ENCODE assay signal across 9 mouse cellular contexts in the genomic region with DNA sequence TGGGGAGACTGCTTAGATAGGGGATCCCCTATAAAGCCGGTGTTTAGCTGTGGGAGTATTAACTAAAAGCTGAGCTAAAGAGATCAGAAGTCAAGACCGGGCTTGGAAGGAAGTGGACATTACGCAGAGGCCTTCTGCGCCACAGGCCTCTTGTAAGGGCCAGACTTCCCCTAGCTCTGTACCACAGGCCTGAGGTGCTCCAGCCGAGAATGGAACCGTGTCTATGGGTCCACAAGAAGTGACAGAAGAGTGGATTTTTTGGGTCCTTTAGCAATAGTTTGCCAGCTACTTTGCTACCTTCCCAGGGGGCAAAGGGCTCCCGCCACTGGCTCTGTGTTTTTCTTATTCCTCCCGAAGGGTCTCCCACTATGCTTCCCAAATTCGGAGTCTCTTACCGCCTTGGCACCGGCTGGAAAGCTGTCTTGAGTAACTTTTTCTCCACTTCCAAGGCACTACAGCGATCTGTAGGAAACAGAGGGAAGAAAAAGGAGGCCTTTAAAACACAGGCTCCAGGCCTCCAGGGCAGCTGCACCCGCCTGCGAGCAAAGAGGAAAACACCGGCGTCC. TPM values are rescaled to one million over a fixed set of nuclear protein-coding genes. Genes with fewer than 3 reads are reported as not detected.
DNase-seq lines count a peak whose midpoint lies in the region; ATAC-seq lines count a peak whose summit lies in the region.
"Had no signal": no experiment of that assay in that cellular context is flagged by ENCODE, and none has a peak within 500 bp of the region (broad histone marks: within the 10 kb centered on the region; RNA-seq: fewer than 3 reads in every experiment).

No protein-coding gene starts in this region.

- H3K9me3 ChIP-seq in lung, embryonic 15.5 days, result no peaks in the 10 kb centered on the region
- H3K9me3 ChIP-seq in forebrain, embryonic 16.5 days (ENCODE audit: control insufficient read depth, low read length), result no peaks in the 10 kb centered on the region
- H3K9me3 ChIP-seq in limb, embryonic 13.5 days, result no peaks in the 10 kb centered on the region
- no peaks in the 10 kb centered on the region for H3K9me3 ChIP-seq in stomach, embryonic 15.5 days

- H3K27me3 ChIP-seq in lung, embryonic 15.5 days, result peaks cover 95% of the 10 kb centered on the region
- H3K27me3 ChIP-seq in forebrain, embryonic 16.5 days (replicated peaks; ENCODE audit: control insufficient read depth, insufficient read depth, low read length), result peaks cover 79% of the 10 kb centered on the region
- H3K27me3 ChIP-seq in limb, embryonic 13.5 days, result peaks cover 97% of the 10 kb centered on the region
- peaks cover 89% of the 10 kb centered on the region for H3K27me3 ChIP-seq in stomach, embryonic 15.5 days (replicated peaks)

- peak overlapping the region; percentile 72 for H3K4me3 ChIP-seq in lung, embryonic 15.5 days
- H3K4me3 ChIP-seq in forebrain, embryonic 16.5 days (replicated peaks; ENCODE audit: low read length), result peak overlapping the region; percentile 43
- peak overlapping the region; percentile 59 for H3K4me3 ChIP-seq in limb, embryonic 13.5 days
- H3K4me3 ChIP-seq in stomach, embryonic 15.5 days (replicated peaks), result peak overlapping the region; percentile 55

- H3K9ac ChIP-seq in lung, embryonic 15.5 days, result peak overlapping the region; percentile 89
- no peak overlapping the region for H3K9ac ChIP-seq in forebrain, embryonic 16.5 days (replicated peaks; ENCODE audit: low read depth, low read length)
- H3K9ac ChIP-seq in limb, embryonic 13.5 days, result peak overlapping the region; percentile 74
- H3K9ac ChIP-seq in stomach, embryonic 15.5 days, result no peak overlapping the region

- no peak for ATAC-seq in lung, embryonic 15.5 days (ENCODE audit: borderline replicate concordance, extremely low read depth, low FRiP score, low TSS enrichment)
- no peak for ATAC-seq in forebrain, embryonic 16.5 days
- no peak for ATAC-seq in limb, embryonic 13.5 days (ENCODE audit: low FRiP score, low read depth)
- ATAC-seq in stomach, embryonic 15.5 days (ENCODE audit: insufficient read depth, low FRiP score, low read depth), result no peak

- H3K4me1 ChIP-seq in lung, embryonic 15.5 days, result peaks cover 37% of the 10 kb centered on the region
- H3K4me1 ChIP-seq in forebrain, embryonic 16.5 days (replicated peaks; ENCODE audit: control insufficient read depth, insufficient read depth, low read length), result peaks cover 27% of the 10 kb centered on the region
- peaks cover 48% of the 10 kb centered on the region for H3K4me1 ChIP-seq in limb, embryonic 13.5 days
- peaks cover 42% of the 10 kb centered on the region for H3K4me1 ChIP-seq in stomach, embryonic 15.5 days

- peak overlapping the region; percentile 96 for H3K4me2 ChIP-seq in lung, embryonic 15.5 days
- no peak overlapping the region for H3K4me2 ChIP-seq in forebrain, embryonic 16.5 days (ENCODE audit: low read length)
- peak overlapping the region; percentile 83 for H3K4me2 ChIP-seq in limb, embryonic 13.5 days (replicated peaks)
- peak overlapping the region; percentile 86 for H3K4me2 ChIP-seq in stomach, embryonic 15.5 days

- 25% methylated on average over 15 of the region's 16 CpGs for WGBS in lung, embryonic 15.5 days
- WGBS in forebrain, embryonic 16.5 days, result 26% methylated on average over 16 of the region's 16 CpGs
- 13% methylated on average over 16 of the region's 16 CpGs for WGBS in limb, embryonic 13.5 days
- 29% methylated on average over 16 of the region's 16 CpGs for WGBS in stomach, embryonic 15.5 days

- no peak for DNase-seq in lung, postnatal 25 days (ENCODE audit: low spot score)
- no peak for DNase-seq in spleen, postnatal 14 days (ENCODE audit: low spot score in 2 of 2)
- no peak for DNase-seq in layer of hippocampus, adult 11-12 months (ENCODE audit: low spot score)
- no peak for DNase-seq in frontal cortex, postnatal 36 days (ENCODE audit: low spot score in 2 of 2)
- DNase-seq: cerebellum, adult 9-10 months had no signal

- no peaks in the 10 kb centered on the region for H3K36me3 ChIP-seq in lung, embryonic 15.5 days
- H3K36me3 ChIP-seq in forebrain, embryonic 16.5 days (ENCODE audit: control insufficient read depth, insufficient read depth), result no peaks in the 10 kb centered on the region
- H3K36me3 ChIP-seq in limb, embryonic 13.5 days, result no peaks in the 10 kb centered on the region
- no peaks in the 10 kb centered on the region for H3K36me3 ChIP-seq in stomach, embryonic 15.5 days

- H3K27ac ChIP-seq in lung, embryonic 15.5 days, result peak overlapping the region; percentile 99
- no peak overlapping the region for H3K27ac ChIP-seq in forebrain, embryonic 16.5 days (ENCODE audit: low read length)
- H3K27ac ChIP-seq in limb, embryonic 13.5 days, result no peak overlapping the region
- H3K27ac ChIP-seq in stomach, embryonic 15.5 days, result no peak overlapping the region

RNA-seq across cellular contexts. Expression of a gene that starts 2.8 kb away (rescaled TPM):
- polyA plus RNA-seq in lung, embryonic 15.5 days (2015; fragmentation: Nextera tagmentation; extraction: Ambion mirVana), result 32.6 and 33.9 TPM in 2 replicates
- polyA plus RNA-seq in forebrain, embryonic 16.5 days (2015; fragmentation: Nextera tagmentation; extraction: Ambion mirVana), result 0.68 and 1.1 TPM in 2 replicates
- 12.1 and 13.3 TPM in 2 replicates for polyA plus RNA-seq in limb, embryonic 13.5 days (2015; fragmentation: Nextera tagmentation; extraction: Ambion mirVana)
- polyA plus RNA-seq in stomach, embryonic 15.5 days (2015; fragmentation: Nextera tagmentation; extraction: Ambion mirVana), result 2.8 and 4.0 TPM in 2 replicates

Comparison
In these comparisons a context has a peak if more than half of its experiments do, and no peak if none do; other contexts are left out.
1. H3K9ac ChIP-seq: peak in lung, embryonic 15.5 days (single experiment) and limb, embryonic 13.5 days (single experiment); none in forebrain, embryonic 16.5 days (single experiment) and stomach, embryonic 15.5 days (single experiment).
2. Peak in every context shown above with its lines, with median percentiles within 50 percentile points of each other: H3K4me3 ChIP-seq.